ENCODE assay signal across 14 mouse cellular contexts in the genomic region with DNA sequence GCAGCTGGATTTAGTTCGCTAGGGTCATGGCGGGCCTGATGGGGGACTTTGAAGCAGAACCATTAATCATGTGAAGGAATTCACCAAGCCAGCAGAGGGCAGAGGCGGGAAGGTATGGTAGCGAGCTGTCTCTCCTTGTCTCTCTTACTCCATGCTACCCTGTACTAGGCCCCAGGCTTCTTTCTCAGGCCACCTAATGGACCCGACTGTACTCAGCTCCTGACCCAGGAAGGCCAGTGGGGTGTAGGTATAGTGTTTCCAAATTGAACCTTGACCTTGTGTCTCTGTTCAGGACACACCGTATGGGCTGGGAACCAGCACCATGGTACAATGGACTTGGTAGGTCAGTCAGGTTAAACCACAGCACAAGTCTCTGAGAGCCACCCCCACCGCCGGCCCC.
DNase-seq lines count a peak whose midpoint lies in the region; ATAC-seq and TF ChIP-seq lines count a peak whose summit lies in the region.
"Had no signal": no experiment of that assay in that cellular context is flagged by ENCODE, and none has a peak within 500 bp of the region (broad histone marks: within the 10 kb centered on the region; RNA-seq: fewer than 3 reads in every experiment).

No protein-coding gene starts in this region.

- no peak for TF ChIP-seq CTCF in lung, embryonic 14.5 days (IDR thresholded peaks at IDR 0.05; ENCODE audit: low read depth)
- TF ChIP-seq CTCF in lung, adult 2 months (IDR thresholded peaks at IDR 0.05; ENCODE audit: insufficient read depth, low read length), result no peak
- 0 out of 2 replicates have a peak, but pooled peaks have one; percentile 9 for TF ChIP-seq CTCF in cortical plate, adult 2 months (IDR thresholded peaks at IDR 0.05; ENCODE audit: extremely low read depth, insufficient read depth, low read length)
- TF ChIP-seq CTCF in liver, embryonic 14.5 days (IDR thresholded peaks at IDR 0.05; ENCODE audit: low read depth), result 0 out of 2 replicates have a peak, but pooled peaks have one; percentile 2

- H3K4me3 ChIP-seq in heart, embryonic 13.5 days, result no peak overlapping the region
- H3K4me3 ChIP-seq in lung, embryonic 14.5 days (ENCODE audit: low read depth, low read length), result no peak overlapping the region
- no peak overlapping the region for H3K4me3 ChIP-seq in lung, adult 2 months (replicated peaks; ENCODE audit: extremely low read depth, low read depth, low read length)
- H3K4me3 ChIP-seq in cortical plate, adult 2 months (ENCODE audit: insufficient read depth, low read length), result no peak overlapping the region
- H3K4me3 ChIP-seq in liver, embryonic 14.5 days (ENCODE audit: insufficient read depth in 1 of 2, low read depth in 2 of 2, low read length in 2 of 2), result no peak overlapping the region
- H3K4me3 ChIP-seq: limb, embryonic 13.5 days; midbrain, embryonic 15.5 days had no signal

- WGBS in heart, embryonic 13.5 days, result 48% methylated on average over 8 of the region's 8 CpGs
- WGBS in lung, embryonic 14.5 days, result 51% methylated on average over 8 of the region's 8 CpGs
- 50% methylated on average over 6 of the region's 8 CpGs for WGBS in lung, adult 2 months
- 46% methylated on average over 8 of the region's 8 CpGs for WGBS in liver, embryonic 14.5 days (ENCODE audit: insufficient replicate concordance)

- ATAC-seq in heart, embryonic 13.5 days (ENCODE audit: extremely low read depth, insufficient number of reproducible peaks, low FRiP score, low TSS enrichment), result no peak
- peak; percentile 8; the same call in 1 of the 2 replicates for ATAC-seq in lung, embryonic 14.5 days (ENCODE audit: insufficient read depth)
- no peak for ATAC-seq in liver, embryonic 14.5 days (ENCODE audit: insufficient read depth)
- ATAC-seq: midbrain, embryonic 15.5 days had no signal

- no peak for TF ChIP-seq EP300 in liver, embryonic 14.5 days (IDR thresholded peaks at IDR 0.05; ENCODE audit: low read depth)

- H3K27me3 ChIP-seq in heart, embryonic 13.5 days (replicated peaks), result 0 out of 2 replicates have a peak, but pooled peaks cover 3% of the 10 kb centered on the region
- H3K27me3 ChIP-seq in lung, embryonic 14.5 days (ENCODE audit: insufficient read depth, low read length), result no peaks in the 10 kb centered on the region
- H3K27me3 ChIP-seq in liver, embryonic 14.5 days (ENCODE audit: control insufficient read depth, insufficient read depth, low read length), result no peaks in the 10 kb centered on the region
- H3K27me3 ChIP-seq: limb, embryonic 13.5 days; midbrain, embryonic 15.5 days had no signal

- intact Hi-C loops in left cerebral cortex, postnatal 36 days (cut with DNase I), result no loop called here

- H3K4me1 ChIP-seq in heart, embryonic 13.5 days, result peaks cover 45% of the 10 kb centered on the region
- peaks cover 12% of the 10 kb centered on the region for H3K4me1 ChIP-seq in lung, embryonic 14.5 days (ENCODE audit: insufficient read depth)
- H3K4me1 ChIP-seq in lung, adult 2 months (ENCODE audit: control insufficient read depth, insufficient read depth, low read length), result no peaks in the 10 kb centered on the region
- H3K4me1 ChIP-seq in cortical plate, adult 2 months (ENCODE audit: control insufficient read depth, insufficient read depth, low read length), result peaks cover 2% of the 10 kb centered on the region; the same call in 1 of the 2 replicates
- H3K4me1 ChIP-seq in liver, embryonic 14.5 days (replicated peaks; ENCODE audit: control insufficient read depth in 2 of 2, insufficient read depth in 2 of 2, low read length in 1 of 2), result peaks cover 0 to 5% of the 10 kb centered on the region in 2 experiments; a peak in 2 of 4 replicates

- no peak for DNase-seq in heart, adult 8-10 months (ENCODE audit: low spot score)
- DNase-seq in lung, embryonic 14.5 days, result no peak
- DNase-seq in lung, adult 2 months, result no peak
- DNase-seq in liver, embryonic 14.5 days (ENCODE audit: low read depth in 3 of 3, low spot score in 3 of 3), result no peak
- DNase-seq in left cerebral cortex, postnatal 36 days (ENCODE audit: low spot score in 2 of 2), result no peak
- DNase-seq in right cerebral cortex, adult 2 months (ENCODE audit: low spot score in 2 of 2), result no peak
- DNase-seq: adrenal gland, adult 2 months; gastrocnemius, postnatal 36 days; layer of hippocampus, adult 9-11 months; thymus, postnatal 4 days had no signal

- H3K36me3 ChIP-seq in heart, embryonic 13.5 days, result no peaks in the 10 kb centered on the region
- no peaks in the 10 kb centered on the region for H3K36me3 ChIP-seq in lung, embryonic 14.5 days (ENCODE audit: insufficient read depth)
- no peaks in the 10 kb centered on the region for H3K36me3 ChIP-seq in liver, embryonic 14.5 days (replicated peaks; ENCODE audit: control insufficient read depth, insufficient read depth, low read depth)
- H3K36me3 ChIP-seq: limb, embryonic 13.5 days; midbrain, embryonic 15.5 days had no signal

- H3K4me2 ChIP-seq in heart, embryonic 13.5 days, result no peak overlapping the region; the same call in 1 of the 2 replicates
- no peak overlapping the region; the same call in 1 of the 2 replicates for H3K4me2 ChIP-seq in lung, embryonic 14.5 days
- no peak overlapping the region for H3K4me2 ChIP-seq in liver, embryonic 14.5 days (ENCODE audit: low read depth)
- H3K4me2 ChIP-seq: midbrain, embryonic 15.5 days had no signal

- H3K27ac ChIP-seq in heart, embryonic 13.5 days (replicated peaks), result peak overlapping the region; percentile 77
- no peak overlapping the region for H3K27ac ChIP-seq in lung, embryonic 14.5 days (ENCODE audit: low read depth)
- no peak overlapping the region for H3K27ac ChIP-seq in cortical plate, adult 2 months (ENCODE audit: insufficient read depth, low read length)
- H3K27ac ChIP-seq in liver, embryonic 14.5 days, result no peak overlapping the region
- H3K27ac ChIP-seq: limb, embryonic 13.5 days; midbrain, embryonic 15.5 days had no signal

- no peak overlapping the region for H3K9ac ChIP-seq in heart, embryonic 13.5 days
- no peak overlapping the region for H3K9ac ChIP-seq in lung, embryonic 14.5 days
- H3K9ac ChIP-seq in liver, embryonic 14.5 days (replicated peaks), result no peak overlapping the region
- H3K9ac ChIP-seq: limb, embryonic 13.5 days; midbrain, embryonic 15.5 days had no signal

- no peak for TF ChIP-seq POLR2A in lung, adult 2 months (IDR thresholded peaks at IDR 0.05; ENCODE audit: borderline replicate concordance, extremely low read depth, low read depth, low read length)
- no peak for TF ChIP-seq POLR2A in cortical plate, adult 2 months (IDR thresholded peaks at IDR 0.05; ENCODE audit: extremely low read depth, insufficient read depth, low read length)

- no peaks in the 10 kb centered on the region for H3K9me3 ChIP-seq in heart, embryonic 13.5 days
- H3K9me3 ChIP-seq in lung, embryonic 14.5 days (ENCODE audit: low read depth, low read length), result no peaks in the 10 kb centered on the region
- no peaks in the 10 kb centered on the region for H3K9me3 ChIP-seq in liver, embryonic 14.5 days (ENCODE audit: control insufficient read depth, low read length)
- H3K9me3 ChIP-seq: limb, embryonic 13.5 days; midbrain, embryonic 15.5 days had no signal

Comparison
In these comparisons a context has a peak if more than half of its experiments do, and no peak if none do; other contexts are left out.
1. CTCF ChIP-seq: peak in cortical plate, adult 2 months (single experiment) and liver, embryonic 14.5 days (single experiment); none in lung, embryonic 14.5 days (single experiment) and lung, adult 2 months (single experiment).